Mouse (Mus musculus): ENCODE data around the gene C8g.
A peak's percentile ranks its signal among the peaks of the same experiment; 100 is the strongest.

The C8g gene

GRCm38 (mm10) chr2:25501593-25502486, at the start of gene C8g:
C8g (minus strand) TSS chr2:25501719.
- no peak for DNase-seq (ENCODE audit: low spot score in 2 of 2)

- DNase-seq (ENCODE audit: low spot score in 2 of 2) = peak; percentile 19 to 45
These were observed 49.7 kb upstream of the C8g start for GRCm38 (mm10) chr2:25551186-25551585.

DNA sequence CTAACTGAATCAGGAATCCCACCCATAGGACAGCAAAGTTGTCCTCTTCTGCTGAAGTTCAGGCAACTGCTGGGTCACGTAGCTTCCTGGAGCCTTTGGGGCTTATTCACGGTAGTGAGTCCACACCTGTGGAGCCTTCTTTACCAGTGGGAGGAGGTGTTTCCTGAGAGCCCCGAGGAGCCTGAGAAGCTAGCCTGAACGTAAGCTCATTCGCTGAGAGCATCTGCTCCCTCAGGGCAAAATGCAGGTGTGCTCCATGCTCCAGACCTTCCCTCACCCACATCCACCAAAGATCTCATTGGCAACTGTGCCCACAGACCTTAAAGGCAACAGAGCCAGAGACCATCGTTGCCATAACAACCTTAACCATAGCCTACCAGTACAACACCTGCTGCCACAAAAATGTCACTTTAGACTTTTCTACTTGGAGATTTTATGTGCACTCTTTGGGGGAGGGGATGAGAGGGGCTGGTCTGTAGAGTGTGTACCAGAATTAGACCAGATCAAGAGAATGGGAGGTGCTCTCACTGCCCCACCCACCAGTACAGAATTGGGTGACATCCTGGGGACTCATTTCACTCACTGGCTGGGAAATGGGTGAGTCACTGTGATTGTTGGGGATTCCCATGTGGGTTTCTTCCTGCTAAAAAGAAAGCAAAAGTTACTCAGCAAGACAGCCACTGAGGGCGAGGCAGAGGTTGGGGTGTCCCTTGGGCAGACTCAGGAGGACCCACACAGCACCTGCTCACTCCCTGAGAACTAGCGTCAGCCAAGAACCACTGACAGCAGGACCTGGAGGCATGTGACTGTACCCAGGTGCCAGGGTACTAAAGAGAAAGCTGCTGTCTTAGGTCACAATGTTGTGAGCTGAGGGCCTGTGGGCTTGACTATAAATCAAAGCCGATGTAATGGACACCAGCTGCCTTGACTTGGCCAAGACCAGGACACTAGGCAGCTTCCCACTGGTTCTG, 47.8 kb upstream of the C8g start:
- peak; percentile 86 to 88 for DNase-seq (ENCODE audit: low spot score in 2 of 2)

GRCm38 (mm10) chr2:25546811-25547491, 45.4 kb upstream of the C8g start, which contains the start of gene Traf2:
Traf2 (minus strand) TSS chr2:25546940.
- peak; percentile 98 for DNase-seq (ENCODE audit: low spot score in 2 of 2)

GRCm38 (mm10) chr2:25545996-25546810, 44.7 kb upstream of the C8g start:
- DNase-seq (ENCODE audit: low spot score in 2 of 2) = no peak

DNA sequence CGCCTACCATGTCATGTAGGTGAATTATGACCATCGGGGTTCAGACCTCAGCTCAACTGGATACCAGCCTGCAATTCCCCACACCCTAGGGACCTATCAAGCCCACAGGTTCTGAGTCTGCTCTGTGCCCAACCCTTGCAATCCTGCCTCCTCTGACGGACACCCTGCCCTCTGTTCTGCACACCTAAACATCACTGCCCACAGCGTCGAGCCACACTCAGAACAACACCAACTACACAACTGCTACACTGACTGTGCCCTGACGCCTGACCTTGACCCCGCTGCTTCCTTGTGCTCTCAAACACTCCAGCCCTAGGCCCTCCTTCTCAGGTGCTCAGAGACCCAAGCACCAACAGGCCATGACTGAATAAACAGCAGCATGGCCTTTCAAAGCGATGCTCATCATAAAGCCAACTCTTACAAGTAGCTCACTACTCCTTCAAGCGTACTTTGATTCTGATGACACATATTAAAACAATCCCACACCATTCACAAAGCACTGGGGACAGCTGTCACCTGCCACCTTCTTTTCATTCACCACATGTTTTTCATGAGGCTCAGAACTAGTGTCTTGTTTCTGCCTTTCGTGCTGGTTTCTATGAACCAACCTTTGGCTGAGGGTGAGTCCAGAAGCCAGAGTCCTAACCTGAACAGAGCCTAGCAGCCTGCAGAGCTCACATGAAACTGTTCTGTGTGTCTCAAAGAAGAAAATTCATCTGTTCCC, 40.3 kb upstream of the C8g start:
- DNase-seq (ENCODE audit: low spot score in 2 of 2) = no peak

GRCm38 (mm10) chr2:25540541-25540948, 39.0 kb upstream of the C8g start:
- DNase-seq (ENCODE audit: low spot score in 2 of 2) = no peak

DNA sequence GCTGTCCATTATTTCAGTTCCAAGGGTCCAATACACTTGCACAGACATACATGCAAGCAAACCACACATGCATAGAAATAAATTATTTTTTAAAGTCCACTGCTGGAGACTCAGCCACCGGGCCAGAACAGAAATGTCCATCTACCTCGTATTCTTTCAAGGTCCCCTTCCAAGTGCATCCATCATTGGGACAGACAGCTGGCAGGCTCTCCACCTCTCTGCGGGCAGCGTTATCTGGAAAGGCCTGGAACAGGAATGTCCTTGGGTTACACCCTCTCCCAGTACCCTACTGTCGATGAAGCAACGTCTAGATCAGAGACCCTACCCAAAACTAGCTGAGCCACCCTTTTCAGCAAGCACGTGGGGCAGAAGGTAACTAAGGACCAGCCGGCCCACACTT, 35.0 kb upstream of the C8g start:
- DNase-seq (ENCODE audit: low spot score in 2 of 2) = no peak

- no peak for DNase-seq (ENCODE audit: low spot score in 2 of 2)
These were observed 33.3 kb upstream of the C8g start for GRCm38 (mm10) chr2:25534866-25535182.

DNA sequence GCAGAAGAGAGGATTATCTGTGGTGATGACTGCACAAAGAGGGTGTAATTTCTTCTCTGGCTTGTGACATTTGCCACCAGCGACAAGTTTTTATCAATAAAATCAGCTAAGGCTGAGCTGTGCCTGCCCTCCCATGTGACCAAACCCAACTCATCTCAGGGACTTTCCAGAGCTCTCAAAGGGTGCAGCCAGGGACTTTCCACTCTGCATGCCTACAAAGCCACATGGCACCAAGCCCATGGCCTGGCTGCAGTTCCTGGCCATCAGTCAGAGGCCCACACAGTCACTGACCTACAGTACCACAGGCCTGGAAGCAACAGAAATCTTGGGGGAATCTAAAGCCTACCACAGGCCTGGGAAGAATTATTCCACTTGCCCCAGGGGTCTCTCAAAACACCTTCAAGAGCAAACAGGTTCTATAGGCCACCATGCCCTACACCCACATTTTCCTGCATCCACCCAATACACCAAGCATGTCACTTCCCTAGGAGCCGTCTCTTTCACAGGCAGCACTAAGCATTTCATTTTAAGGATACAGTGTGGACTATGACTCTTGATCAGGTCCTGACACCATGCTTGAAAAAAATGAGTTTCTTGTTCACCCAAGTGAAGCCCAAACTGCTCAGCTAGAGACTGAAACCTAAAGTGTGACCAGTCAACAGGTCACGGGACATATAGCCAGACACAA, 32.8 kb upstream of the C8g start:
- peak; percentile 87 for DNase-seq (ENCODE audit: low spot score in 2 of 2)

DNA sequence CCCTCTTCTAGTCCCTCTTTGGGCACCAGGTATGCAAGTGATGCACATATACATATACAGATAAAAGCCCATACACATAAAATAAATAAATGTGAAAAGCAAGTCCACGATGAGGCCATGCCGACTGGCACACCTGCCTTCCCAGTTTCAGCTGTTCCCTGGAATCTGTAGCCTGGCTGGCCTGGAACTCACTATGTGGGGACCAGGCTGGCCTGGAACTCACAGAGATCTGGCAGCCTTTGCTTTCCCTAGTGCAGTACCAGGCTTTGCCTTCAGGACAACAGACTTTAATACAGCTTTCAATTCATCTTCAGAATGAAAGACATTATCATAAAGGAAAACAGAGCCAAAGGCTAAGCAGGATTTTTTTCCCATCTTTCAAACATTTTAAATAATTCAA, 32.2 kb upstream of the C8g start:
- DNase-seq (ENCODE audit: low spot score in 2 of 2) = no peak

GRCm38 (mm10) chr2:25526510-25527302, 25.2 kb upstream of the C8g start:
- DNase-seq (ENCODE audit: low spot score in 2 of 2) = no peak

GRCm38 (mm10) chr2:25509912-25510311, 8.4 kb upstream of the C8g start:
- no peak for DNase-seq (ENCODE audit: low spot score in 2 of 2)

DNA sequence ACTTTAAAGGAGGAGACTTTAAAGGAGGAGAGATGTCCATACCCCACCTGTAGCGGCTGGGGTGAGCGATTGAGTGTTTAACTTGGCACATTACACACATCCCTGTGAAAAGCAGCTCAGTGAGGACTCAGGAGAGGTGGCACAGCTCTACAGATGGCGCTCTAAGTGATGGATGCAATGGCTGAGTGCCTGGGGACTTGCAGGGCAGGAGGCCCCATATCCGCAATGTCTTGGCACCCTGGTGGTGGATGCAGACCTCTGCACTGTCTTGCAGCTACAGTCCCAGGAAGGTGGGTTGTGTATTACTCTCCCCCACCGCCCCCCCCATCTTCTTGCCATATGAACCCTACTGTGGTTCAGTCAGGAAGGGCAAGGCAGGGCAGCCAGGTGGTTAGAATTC, 5.4 kb upstream of the C8g start:
- DNase-seq (ENCODE audit: low spot score in 2 of 2) = peak in 1 of 2 experiments; percentile 19

DNA sequence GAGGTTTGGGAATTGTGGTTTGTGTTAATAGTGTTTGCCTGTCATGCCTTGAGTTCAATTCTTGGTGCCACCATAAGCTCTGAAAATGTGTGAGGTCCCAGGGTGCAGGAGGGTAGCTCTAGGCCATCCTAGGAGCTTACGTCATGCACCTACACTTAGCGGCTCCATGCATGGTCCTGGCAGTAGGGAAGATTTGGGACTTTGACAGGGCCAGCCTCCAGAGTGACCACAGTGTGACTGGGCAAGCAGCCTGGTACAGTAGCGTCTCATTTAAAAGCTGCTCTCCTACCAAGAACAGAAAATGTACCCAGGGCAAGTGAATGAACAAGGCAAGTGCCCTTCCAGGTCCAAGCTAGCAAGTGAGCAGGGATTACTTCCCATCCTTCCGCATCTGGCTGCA, 4.3 kb upstream of the C8g start:
- no peak for DNase-seq (ENCODE audit: low spot score in 2 of 2)

- no peak for DNase-seq (ENCODE audit: low spot score in 2 of 2)
These were observed 3.5 kb upstream of the C8g start for GRCm38 (mm10) chr2:25505000-25505399.

DNA sequence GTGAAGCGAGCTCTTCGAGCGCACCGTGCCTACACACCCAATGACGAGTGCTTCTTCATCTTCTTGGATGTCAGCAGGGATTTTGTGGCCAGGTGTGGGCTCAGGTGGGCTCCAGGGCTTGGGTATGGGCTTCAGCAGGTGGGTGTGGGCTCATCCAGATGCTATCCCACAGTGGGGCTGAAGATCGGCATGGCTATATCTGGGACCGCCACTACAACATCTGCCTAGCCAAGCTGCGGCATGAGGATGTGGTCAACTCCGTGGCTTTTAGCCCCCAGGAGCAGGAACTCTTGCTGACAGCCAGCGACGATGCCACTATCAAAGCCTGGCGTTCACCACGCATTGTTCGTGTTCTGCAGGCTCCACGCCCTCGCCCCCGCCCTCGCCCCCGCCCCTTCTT, 3.0 kb upstream of the C8g start:
- DNase-seq (ENCODE audit: low spot score in 2 of 2) = no peak

- no peak for DNase-seq (ENCODE audit: low spot score in 2 of 2)
These were observed 1.2 kb upstream of the C8g start for GRCm38 (mm10) chr2:25502726-25503125.
